Mouse (Mus musculus): ENCODE measurements at regions not wholly inside any gene's neighbourhood (a gene's known extent, or its start where the extent isn't known, plus 50 kb on each side); places are given as distances from the start of the nearest gene placed in this dataset.

GRCm38 (mm10) chrX:89574913-89575312 is 165.4 kb upstream of the Pet2 start:
- Histone ChIP-seq H3K4me3 (no peak overlapping the region), H3K9me3 (no peaks in the 10 kb centered on the region), H3K27ac (no peak overlapping the region), H3K4me1 (replicated peaks) (no peaks in the 10 kb centered on the region), H3K36me3 (no peaks in the 10 kb centered on the region), H3K27me3 (ENCODE audit: insufficient read depth, poor library complexity, severe bottlenecking) (no peaks in the 10 kb centered on the region)
- WGBS = 6% methylated on average over 1 of the region's 1 CpGs
- DNase-seq (ENCODE audit: low spot score) = peak; percentile 7

- Histone ChIP-seq H3K4me1 (replicated peaks) (no peaks in the 10 kb centered on the region), H3K27ac (no peak overlapping the region)
- no peak for DNase-seq (ENCODE audit: low spot score)
Observed at GRCm38 (mm10) chrX:89559318-89559717, 149.8 kb upstream of the Pet2 start.

More at GRCm38 (mm10) chrX:89559318-89559717, 149.8 kb upstream of the Pet2 start:
- Histone ChIP-seq H3K9me3 (no peaks in the 10 kb centered on the region), H3K27me3 (ENCODE audit: insufficient read depth, poor library complexity, severe bottlenecking) (no peaks in the 10 kb centered on the region), H3K4me3 (no peak overlapping the region), H3K36me3 (no peaks in the 10 kb centered on the region)

Data from hindbrain, embryonic 10.5 days (tissue).